Mouse (Mus musculus): Measurements from ENCODE around the gene 1810062G17Rik. TPM values are rescaled to one million over a fixed set of nuclear protein-coding genes. Genes with fewer than 3 reads are reported as not detected.

Gene 1810062G17Rik
- polyA plus RNA-seq, 1 experiment: not detected

- no peaks in the 10 kb centered on the region for H3K36me3 ChIP-seq (replicated peaks; ENCODE audit: low read length)
- TF ChIP-seq FLI1 (IDR thresholded peaks at IDR 0.05; ENCODE audit: low read length) (no peak), GATA1 (IDR thresholded peaks at IDR 0.05; ENCODE audit: borderline replicate concordance, low read length) (no peak)
- peaks cover 31% of the 10 kb centered on the region for H3K4me1 ChIP-seq
- no peak overlapping the region for H3K4me3 ChIP-seq (replicated peaks)
- no peaks in the 10 kb centered on the region for H3K27me3 ChIP-seq (replicated peaks)
- H3K9me3 ChIP-seq: peaks cover 4% of the 10 kb centered on the region; the same call in 1 of the 2 replicates
Observed at GRCm38 (mm10) chr3:36488899-36489589, 13.3 kb downstream of the 1810062G17Rik start.

GRCm38 (mm10) chr3:36489590-36489910, 13.8 kb downstream of the 1810062G17Rik start:
- peaks cover 36% of the 10 kb centered on the region for H3K4me1 ChIP-seq
- TF ChIP-seq FLI1 (IDR thresholded peaks at IDR 0.05; ENCODE audit: low read length) (no peak), GATA1 (IDR thresholded peaks at IDR 0.05; ENCODE audit: borderline replicate concordance, low read length) (no peak)
- no peak overlapping the region for H3K4me3 ChIP-seq (replicated peaks)
- no peaks in the 10 kb centered on the region for H3K36me3 ChIP-seq (replicated peaks; ENCODE audit: low read length)
- peaks cover 4% of the 10 kb centered on the region; the same call in 1 of the 2 replicates for H3K9me3 ChIP-seq
- no peaks in the 10 kb centered on the region for H3K27me3 ChIP-seq (replicated peaks)

- Histone ChIP-seq H3K36me3 (replicated peaks; ENCODE audit: low read length) (no peaks in the 10 kb centered on the region), H3K4me3 (replicated peaks) (no peak overlapping the region), H3K4me1 (peaks cover 46% of the 10 kb centered on the region), H3K9me3 (peaks cover 4% of the 10 kb centered on the region; the same call in 1 of the 2 replicates), H3K27me3 (replicated peaks) (no peaks in the 10 kb centered on the region)
- no peak for TF ChIP-seq FLI1 (IDR thresholded peaks at IDR 0.05; ENCODE audit: low read length)
- no peak for TF ChIP-seq GATA1 (IDR thresholded peaks at IDR 0.05; ENCODE audit: borderline replicate concordance, low read length)
Observed at GRCm38 (mm10) chr3:36491535-36491934, 15.8 kb downstream of the 1810062G17Rik start.

- TF ChIP-seq FLI1 (IDR thresholded peaks at IDR 0.05; ENCODE audit: low read length) (no peak), GATA1 (IDR thresholded peaks at IDR 0.05; ENCODE audit: borderline replicate concordance, low read length) (no peak)
- Histone ChIP-seq H3K4me1 (peaks cover 45% of the 10 kb centered on the region), H3K27me3 (replicated peaks) (peaks cover 5% of the 10 kb centered on the region), H3K4me3 (replicated peaks) (no peak overlapping the region), H3K36me3 (replicated peaks; ENCODE audit: low read length) (no peaks in the 10 kb centered on the region), H3K9me3 (peaks cover 4% of the 10 kb centered on the region; the same call in 1 of the 2 replicates)
Observed at GRCm38 (mm10) chr3:36492716-36493391, 17.1 kb downstream of the 1810062G17Rik start.

- Histone ChIP-seq H3K27me3 (replicated peaks) (peaks cover 6% of the 10 kb centered on the region), H3K4me1 (peaks cover 44% of the 10 kb centered on the region), H3K4me3 (replicated peaks) (no peak overlapping the region), H3K36me3 (replicated peaks; ENCODE audit: low read length) (no peaks in the 10 kb centered on the region), H3K9me3 (peaks cover 4% of the 10 kb centered on the region; the same call in 1 of the 2 replicates)
- TF ChIP-seq FLI1 (IDR thresholded peaks at IDR 0.05; ENCODE audit: low read length): no peak
- TF ChIP-seq GATA1 (IDR thresholded peaks at IDR 0.05; ENCODE audit: borderline replicate concordance, low read length): no peak
Observed at GRCm38 (mm10) chr3:36493641-36494283, 18.0 kb downstream of the 1810062G17Rik start.

- Histone ChIP-seq H3K36me3 (replicated peaks; ENCODE audit: low read length) (no peaks in the 10 kb centered on the region), H3K4me3 (replicated peaks) (no peak overlapping the region), H3K4me1 (peaks cover 38% of the 10 kb centered on the region), H3K27me3 (replicated peaks) (peaks cover 11% of the 10 kb centered on the region), H3K9me3 (peaks cover 4% of the 10 kb centered on the region; the same call in 1 of the 2 replicates)
- TF ChIP-seq FLI1 (IDR thresholded peaks at IDR 0.05; ENCODE audit: low read length): no peak
Observed at GRCm38 (mm10) chr3:36494613-36495012, 18.9 kb downstream of the 1810062G17Rik start.

- no peaks in the 10 kb centered on the region for H3K36me3 ChIP-seq (replicated peaks; ENCODE audit: low read length)
- TF ChIP-seq FLI1 (IDR thresholded peaks at IDR 0.05; ENCODE audit: low read length) (no peak), GATA1 (IDR thresholded peaks at IDR 0.05; ENCODE audit: borderline replicate concordance, low read length) (no peak)
- H3K27me3 ChIP-seq (replicated peaks): peaks cover 11% of the 10 kb centered on the region
- peaks cover 38% of the 10 kb centered on the region for H3K4me1 ChIP-seq
- peak overlapping the region; percentile 88 for H3K4me3 ChIP-seq (replicated peaks)
- H3K9me3 ChIP-seq: peaks cover 8% of the 10 kb centered on the region; the same call in 1 of the 2 replicates
Observed at GRCm38 (mm10) chr3:36495436-36495835, 19.7 kb downstream of the 1810062G17Rik start.

GRCm38 (mm10) chr3:36496273-36496672, 20.5 kb downstream of the 1810062G17Rik start:
- Histone ChIP-seq H3K4me1 (peaks cover 36% of the 10 kb centered on the region), H3K36me3 (replicated peaks; ENCODE audit: low read length) (no peaks in the 10 kb centered on the region), H3K27me3 (replicated peaks) (peaks cover 12% of the 10 kb centered on the region), H3K4me3 (replicated peaks) (no peak overlapping the region), H3K9me3 (peaks cover 8% of the 10 kb centered on the region; the same call in 1 of the 2 replicates)
- TF ChIP-seq FLI1 (IDR thresholded peaks at IDR 0.05; ENCODE audit: low read length): no peak
- TF ChIP-seq GATA1 (IDR thresholded peaks at IDR 0.05; ENCODE audit: borderline replicate concordance, low read length): no peak

GRCm38 (mm10) chr3:36496746-36497145, 21.0 kb downstream of the 1810062G17Rik start:
- peaks cover 14% of the 10 kb centered on the region for H3K27me3 ChIP-seq (replicated peaks)
- peaks cover 8% of the 10 kb centered on the region; the same call in 1 of the 2 replicates for H3K9me3 ChIP-seq
- H3K4me3 ChIP-seq (replicated peaks): no peak overlapping the region
- no peaks in the 10 kb centered on the region for H3K36me3 ChIP-seq (replicated peaks; ENCODE audit: low read length)
- peaks cover 31% of the 10 kb centered on the region for H3K4me1 ChIP-seq
- TF ChIP-seq FLI1 (IDR thresholded peaks at IDR 0.05; ENCODE audit: low read length) (no peak), GATA1 (IDR thresholded peaks at IDR 0.05; ENCODE audit: borderline replicate concordance, low read length) (no peak)
